Mouse (Mus musculus): ENCODE data around the gene Gngt1.

- no peak for TF ChIP-seq POLR2A (IDR thresholded peaks at IDR 0.05; ENCODE audit: insufficient read depth, low read depth, low read length)
- TF ChIP-seq CTCF (IDR thresholded peaks at IDR 0.05) = no peak
Observed at GRCm38 (mm10) chr6:4004808-4005207, 11.2 kb downstream of the Gngt1 start.
